Mouse (Mus musculus) lung, postnatal 14 days (tissue): ENCODE data around the gene Mtch2.
A peak's percentile ranks its signal among the peaks of the same experiment; 100 is the strongest.
"Not testable (repeated sequence)": the region's sequence is repeated elsewhere in the genome, so short reads cannot be mapped to it uniquely, and the experiment has no call there.

Source experiments
- DNase-seq: peaks from one replicate; pipeline ENCODE4 v3.0.0; 2021

Gene Mtch2

DNA sequence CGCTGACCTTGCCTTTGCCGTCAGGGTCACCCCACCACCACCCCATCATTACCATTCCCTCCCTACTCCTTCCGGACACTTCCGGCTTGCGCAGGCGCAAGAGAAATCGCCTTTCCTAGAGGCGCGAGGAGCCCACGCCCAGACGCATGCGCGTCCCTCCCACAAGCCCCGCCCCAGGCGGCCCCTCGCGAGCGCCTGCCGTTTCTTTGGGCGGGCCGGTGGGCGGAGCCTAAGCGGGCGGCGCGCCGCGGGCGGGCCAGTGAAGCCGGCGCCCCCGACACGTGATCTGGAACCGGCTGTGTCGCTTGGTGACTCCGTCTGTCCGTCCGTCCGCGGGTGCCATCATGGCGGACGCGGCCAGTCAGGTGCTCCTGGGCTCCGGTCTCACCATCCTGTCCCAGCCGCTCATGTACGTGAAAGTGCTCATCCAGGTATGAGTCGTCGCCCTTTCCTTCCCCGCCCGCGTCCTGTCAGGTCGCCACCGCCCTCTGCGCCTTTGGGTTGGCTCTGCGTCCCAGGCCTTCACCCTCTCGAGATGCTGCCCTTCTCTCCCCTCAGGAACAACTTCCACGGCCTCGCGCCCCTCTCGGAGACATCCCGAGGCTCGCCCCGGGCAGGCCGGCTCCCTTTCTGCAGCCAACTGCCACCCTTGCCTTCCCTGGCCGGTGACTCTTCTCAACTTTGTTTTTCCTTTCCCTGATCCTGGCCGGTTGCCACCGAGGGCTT is at the start of gene Mtch2:
TSS of gene Mtch2 (plus strand) at position 201 of the 726 bp plus-strand sequence.
- DNase-seq, result peak; percentile 99

DNA sequence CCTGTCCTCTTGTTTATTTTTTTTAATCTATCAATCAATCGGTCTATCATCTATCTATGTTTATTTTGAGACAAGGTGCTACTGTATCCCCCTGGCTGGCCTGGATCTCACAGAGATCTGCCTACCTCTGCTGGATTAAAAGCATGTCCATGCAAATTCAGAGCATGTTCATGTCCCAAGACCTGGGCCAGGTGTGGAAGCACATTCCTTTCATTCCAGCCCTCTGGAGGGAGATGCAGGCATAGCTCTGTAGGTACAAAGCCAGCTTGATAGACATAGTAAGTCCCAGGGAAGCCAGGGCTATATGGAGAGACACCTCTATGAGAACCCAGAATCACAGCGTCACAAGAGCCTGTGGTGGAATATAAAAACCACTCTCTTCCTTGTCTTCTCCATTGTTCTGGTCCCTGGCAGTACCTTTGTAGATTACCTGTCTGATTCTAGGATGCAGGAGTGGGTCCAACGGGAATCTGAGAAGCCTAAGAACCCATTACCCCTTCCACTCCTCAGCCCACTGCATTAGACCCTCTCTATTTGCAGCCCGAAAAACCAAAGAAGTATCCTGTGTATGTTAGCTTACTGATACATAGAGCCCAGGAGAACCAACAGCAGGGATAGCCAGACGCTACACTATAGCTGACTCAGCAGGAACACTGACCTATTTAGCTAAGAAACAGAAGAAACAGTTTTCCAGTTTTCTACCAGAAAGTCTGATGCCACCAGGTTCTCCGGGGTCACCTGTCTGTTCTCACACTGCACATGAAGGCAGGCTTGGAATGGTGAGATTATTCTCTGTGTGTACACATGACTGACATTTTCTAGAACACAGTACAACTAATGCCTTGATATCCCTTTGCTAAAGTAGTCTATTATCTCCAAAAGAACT is 38.5 kb upstream of the Mtch2 start:
- no peak for DNase-seq

DNA sequence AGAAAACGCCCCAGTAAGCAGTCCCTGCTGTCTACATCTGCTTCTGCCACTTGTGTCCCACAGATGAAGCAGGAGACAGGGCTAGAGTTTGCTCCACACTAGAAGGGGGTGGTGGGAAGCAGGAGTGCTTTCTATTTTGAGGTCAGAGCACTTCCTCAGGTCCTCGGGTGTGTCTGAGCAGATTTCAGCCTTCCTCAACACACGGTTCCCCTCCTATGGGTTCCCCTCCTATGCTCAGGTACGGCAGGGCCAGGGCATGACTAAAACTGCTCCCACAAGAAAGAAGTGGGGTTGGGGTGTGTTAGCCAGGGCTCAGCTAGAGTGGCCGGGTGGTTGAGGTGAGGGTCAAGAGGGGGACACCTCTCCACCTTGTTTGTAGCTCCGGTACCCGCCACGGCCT is 36.2 kb upstream of the Mtch2 start:
- no peak for DNase-seq

DNA sequence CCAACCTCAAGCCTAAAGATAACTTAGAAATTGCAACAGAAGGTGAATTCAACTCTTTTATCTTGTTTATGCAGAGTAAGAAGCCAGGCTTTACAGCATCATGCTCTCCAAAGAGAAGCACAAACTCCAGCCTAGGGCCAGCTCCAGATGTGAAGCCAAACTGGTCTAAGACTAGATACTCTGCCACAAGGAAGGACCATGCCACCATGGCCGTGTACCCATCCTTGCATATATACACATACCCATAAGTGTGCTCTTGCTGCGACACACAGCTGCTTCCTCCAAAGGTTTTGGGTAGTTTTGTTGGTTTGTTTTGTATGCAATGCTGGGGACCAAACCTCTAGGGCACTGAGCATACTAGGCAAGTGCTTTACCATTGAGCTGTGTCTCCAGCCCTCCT is 31.7 kb upstream of the Mtch2 start:
- DNase-seq, result no peak

DNA sequence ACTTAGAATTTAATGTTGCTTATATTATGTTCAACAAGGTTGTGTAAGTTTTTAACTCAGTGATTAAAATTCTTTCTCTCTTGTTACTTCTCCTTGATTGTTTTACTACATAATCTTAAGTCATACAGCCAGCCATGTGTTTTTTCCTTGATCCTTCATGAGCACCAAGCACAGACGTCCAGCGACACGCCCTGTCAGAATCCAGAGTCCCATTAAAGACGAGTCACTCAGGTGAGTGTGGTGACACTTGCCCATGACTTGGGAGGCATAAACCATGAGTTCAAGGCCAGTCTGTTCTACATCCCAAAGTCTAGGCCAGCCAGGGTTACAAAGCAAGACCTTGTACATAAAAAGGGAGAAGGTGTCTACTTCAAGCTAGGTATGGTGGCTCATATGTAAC is 30.8 kb upstream of the Mtch2 start:
- no peak for DNase-seq

DNA sequence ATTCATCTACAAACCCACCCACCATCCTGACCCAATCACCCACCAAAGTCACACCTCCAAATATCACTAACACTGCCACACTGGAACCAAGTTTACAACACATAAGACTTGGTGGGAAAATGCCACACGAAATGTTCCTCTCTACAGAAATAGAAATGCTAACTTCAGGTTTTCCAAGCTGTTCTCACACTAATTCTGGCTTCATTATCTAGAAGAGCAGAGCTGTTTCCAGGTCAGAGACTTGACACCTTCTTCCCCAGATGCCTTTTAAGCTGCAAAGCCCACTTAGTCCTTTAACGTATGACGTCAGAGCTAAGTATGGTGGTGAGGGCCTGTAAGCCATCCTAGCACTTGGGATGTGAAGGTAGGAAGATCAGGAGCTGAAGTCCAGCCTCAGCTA is 28.2 kb upstream of the Mtch2 start:
- no peak for DNase-seq

DNA sequence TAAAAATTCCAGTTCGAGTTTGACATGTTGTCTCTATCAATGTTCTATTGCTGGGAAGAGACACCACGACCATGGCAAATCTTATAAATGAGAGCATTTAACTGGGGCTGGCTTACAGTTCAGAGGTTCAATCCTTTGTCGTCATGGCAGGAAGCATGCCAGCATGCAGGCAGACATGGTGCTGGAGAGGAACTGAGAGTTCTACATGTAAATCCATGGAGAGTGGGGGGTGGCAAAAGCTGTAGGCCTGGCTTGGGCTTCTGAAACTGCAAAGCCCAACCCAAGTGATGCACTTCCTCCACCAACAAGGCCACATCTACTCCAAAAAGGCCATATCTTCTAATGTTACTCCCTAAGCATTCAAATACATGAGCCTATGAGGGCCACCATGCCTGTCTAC is 26.1 kb upstream of the Mtch2 start:
- no peak for DNase-seq

DNA sequence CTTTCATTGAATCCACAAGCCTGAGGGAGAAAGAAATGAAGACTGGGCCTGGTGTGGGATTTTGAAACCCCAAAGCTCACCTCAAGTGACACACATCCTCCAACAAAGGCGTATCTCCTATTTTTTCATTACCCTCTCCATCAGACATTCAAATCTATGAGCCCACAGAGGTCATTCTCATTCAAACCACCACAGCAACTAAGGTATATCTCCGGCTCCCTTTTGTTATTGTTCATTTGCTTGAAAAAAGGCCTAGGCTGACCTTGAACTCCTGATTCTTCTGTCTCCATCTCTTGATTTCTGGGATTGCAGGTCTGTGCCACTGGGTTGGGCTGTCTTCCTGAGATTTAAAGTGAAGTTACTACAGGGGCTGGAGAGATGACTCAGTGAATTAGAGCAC is 24.0 kb upstream of the Mtch2 start:
- DNase-seq, result no peak

DNA sequence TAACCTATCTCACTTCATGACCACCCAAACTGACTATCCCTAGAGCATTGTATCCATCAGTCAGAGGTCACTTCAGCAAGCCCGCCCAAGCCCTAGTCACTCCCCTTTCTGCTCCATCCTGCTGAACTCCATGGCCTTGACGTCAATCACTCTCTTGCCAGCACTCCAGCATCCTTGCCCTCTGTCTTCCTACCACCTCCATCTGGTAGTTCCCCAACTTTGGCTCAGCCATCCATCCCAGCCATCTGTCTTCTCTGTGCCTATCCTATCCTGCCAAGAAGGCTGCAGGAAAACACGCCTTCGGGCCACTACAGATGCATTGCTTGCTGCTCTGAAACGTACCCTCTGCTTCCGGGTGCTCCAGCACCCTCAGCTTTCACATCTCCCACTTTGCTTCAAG is 23.2 kb upstream of the Mtch2 start:
- DNase-seq, result no peak

DNA sequence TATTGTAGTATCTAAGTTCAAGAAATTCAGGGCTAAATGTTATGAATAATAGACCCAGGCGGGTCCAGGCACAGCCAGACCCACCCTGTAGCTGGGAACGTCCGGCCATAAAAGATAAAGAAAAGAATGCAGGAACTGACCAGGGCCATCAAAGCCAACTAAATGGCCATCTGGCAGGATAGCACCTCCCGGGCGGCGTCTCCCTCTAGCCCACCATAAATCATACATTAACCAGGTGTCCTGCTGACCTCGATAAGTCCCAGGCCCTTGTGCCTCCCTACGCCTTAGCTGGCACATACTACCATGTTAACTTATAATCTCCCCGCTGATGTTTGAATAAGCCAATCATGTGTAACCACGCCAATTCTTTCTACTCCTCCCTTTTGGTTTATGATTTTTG is 22.4 kb upstream of the Mtch2 start:
- not testable (repeated sequence) for DNase-seq

DNA sequence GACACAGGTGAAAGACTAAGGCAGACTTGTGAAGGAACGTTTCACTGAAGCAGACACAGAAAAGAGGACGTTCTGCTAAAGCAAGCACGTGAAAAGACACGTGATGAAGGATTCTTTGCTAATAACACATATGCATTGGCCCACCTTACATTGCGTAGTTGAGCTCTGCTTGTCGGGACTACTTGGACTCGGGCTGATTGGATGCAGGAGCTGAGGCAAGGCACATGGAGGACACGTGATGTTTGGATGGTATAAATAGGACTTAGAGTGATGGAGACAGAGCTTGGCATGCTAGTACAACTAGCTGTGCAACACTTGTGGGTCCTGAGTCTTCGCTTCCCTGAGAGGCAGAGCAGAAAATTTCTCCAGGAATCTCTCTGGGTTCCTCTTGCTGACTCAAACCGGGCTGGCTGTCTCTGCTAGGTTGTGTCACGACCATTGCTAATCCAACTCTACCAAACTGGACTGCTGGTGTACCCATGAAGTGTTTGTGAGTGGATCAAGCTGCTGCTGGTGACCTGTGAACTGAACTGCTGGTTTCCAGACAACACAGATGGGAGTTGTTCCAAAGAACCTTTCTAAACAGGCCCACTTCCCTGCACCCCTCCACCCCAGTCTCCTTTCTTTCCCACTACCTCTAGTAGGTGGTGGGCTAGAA is 21.3 kb upstream of the Mtch2 start:
- DNase-seq, result peak; percentile 35

DNA sequence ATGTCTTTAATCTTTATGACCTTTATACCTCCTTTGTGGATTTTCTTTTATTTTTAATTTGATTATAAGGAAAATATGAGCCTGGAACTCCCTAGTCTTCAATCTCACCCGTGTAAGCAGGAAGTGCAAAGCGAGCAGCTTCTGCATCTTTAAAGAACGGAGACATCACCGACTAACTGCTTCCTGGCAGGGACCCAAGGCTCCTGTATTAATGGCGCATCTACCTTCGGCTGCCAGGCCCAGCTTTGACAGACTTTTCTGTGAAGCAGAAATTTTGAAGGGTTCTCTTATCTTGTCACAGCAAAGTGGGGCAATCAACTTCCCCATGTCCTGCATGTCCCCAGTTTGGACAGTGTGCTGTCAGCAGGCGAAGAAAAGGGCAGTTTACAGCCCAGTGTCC is 18.2 kb upstream of the Mtch2 start:
- DNase-seq, result no peak

DNA sequence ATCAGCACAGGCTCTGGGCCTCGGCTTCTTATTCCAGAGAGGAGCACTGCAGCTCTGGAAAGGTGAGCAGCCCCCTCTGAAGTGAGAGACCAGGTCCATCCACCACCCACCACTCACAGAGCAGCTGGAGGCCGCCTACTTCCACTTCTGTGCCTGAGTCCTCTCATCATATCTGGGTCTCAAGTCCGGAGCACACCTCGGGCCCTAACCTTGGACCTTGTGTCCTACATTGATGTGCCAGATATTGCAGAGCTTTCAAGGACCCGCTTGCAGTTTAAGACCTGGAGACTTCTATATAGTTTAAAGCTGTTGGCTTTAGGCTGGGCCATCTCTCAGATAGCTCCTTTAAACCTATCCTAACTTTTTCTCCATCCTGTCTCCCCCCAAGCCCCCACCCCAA is 13.5 kb upstream of the Mtch2 start:
- no peak for DNase-seq

DNA sequence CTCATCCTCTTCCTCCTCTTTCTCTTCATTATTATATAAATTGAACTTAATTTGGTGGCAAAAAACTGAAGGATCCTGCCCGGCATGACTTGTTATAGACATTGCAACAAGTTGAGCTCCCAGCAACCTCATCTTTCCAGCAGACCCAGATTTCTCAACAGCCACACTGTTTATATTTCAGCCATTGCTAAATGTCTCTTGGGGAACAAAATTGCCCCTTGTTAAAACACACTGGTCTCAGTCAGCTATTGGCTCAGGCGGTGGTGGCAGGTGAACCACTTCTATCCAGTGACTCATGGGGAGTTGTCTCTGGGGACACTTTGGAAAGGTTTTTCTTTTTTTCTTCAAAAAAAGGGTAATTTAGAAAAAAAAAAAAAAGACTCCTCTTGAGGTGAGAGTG is 8.3 kb upstream of the Mtch2 start:
- no peak for DNase-seq

DNA sequence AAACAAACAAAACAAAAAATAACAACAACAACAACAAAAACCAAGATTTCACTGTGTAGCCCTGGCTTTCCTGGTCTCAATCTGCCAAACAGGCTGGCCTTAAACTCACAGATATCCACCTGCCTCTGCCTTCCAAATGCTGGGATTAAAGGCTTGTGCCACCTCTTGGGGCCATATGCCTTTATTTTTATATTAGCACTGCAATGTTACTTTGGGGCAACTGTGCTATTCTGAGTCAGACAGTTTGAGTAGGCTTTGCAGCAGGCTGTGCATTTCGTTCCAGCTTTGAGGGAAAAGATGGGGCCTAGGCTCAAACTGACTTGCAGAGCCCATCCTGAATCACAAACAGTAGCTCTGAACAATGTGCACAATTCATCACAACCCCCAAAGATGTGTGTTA is 3.3 kb upstream of the Mtch2 start:
- no peak for DNase-seq

DNA sequence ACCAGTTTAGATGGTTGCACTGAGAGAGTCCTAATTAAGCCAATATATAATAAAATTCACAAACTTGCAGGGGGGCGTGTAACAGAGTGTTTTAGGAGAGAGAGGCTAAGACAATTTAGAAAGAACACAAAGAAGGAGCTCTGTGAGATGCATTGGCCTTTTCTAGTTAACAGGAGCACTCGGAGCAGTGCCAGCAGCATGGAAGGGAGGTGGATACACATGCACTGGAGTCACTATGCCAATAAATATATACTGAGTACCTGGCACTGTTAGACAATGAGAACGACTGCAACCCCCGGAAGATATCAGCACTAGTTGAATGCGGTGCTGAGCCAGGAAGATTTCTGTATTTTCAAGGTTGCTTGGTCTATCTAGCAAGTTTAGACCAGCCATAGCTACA is 2.7 kb upstream of the Mtch2 start:
- no peak for DNase-seq

DNA sequence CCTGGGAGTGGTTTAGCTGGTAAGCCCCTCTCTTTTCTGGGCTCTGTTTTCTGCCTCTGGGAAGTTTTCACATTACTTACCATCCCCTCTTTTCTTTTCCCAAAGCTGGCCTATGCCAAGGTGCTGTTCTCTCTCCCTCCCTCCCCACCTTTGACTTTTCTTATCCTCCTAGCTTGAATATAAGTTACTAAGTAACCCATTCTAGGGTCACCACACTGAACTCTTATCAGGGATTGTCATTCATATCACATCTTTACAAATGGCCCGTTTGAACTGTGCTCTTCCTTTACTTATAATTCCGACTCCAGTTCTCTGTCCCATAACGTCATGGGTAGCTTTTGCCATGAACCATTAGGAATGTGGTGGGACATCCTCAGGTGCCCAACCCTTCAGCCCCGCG is 1.7 kb upstream of the Mtch2 start:
- DNase-seq, result no peak

DNA sequence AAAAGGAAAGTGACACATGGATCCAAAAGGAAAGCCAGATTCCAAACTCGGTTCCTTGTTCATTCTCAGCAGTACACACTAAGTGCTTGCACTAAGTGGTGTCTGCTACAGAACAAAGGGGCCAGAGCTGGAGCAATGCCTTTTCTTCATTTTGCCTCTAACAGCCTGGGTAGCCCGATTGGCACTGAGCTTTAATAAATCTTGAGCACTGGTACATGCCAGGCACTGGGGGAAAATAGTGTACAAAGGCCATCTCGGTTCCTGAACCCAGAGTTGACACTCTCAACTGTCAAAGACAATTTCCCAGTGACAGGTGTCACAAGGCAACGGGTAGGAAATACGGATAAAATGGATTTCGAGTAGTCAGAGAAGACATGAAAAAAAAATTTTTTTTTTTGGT is 784 bp upstream of the Mtch2 start:
- no peak for DNase-seq

DNA sequence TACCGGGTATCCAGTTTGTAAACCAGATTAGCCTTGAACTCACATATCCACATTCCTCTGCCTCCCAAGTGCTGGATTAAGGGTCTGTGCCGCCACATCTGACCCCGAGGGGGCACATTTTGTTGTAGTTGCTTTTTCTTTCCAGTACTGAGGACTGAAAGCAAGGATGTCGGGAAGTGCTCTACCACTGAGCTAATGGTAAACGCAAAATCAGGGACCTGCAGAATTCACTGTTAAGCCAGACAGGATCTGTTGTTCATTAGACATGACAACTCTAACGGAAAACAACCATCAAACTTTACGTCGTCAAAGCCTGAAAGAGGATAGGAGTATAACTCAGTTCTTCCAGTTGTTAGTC is 379 bp upstream of the Mtch2 start:
- DNase-seq, result no peak

DNA sequence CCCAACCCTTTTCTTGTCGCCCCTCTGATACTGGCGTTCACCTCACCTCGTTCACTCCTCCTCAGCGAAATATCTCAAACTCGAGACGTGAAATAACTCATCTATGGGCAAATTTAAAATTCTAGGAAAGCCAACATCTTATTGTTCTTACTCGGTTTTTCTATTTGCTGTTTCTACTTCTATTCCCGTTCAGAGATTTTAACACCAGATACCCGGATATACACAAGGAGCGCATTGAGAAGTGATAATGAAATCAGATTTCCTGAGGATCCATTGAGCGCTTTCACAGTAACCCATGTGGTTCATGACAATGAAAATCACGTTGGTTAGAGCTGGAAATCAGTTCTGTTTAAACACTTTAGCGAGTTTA is 711 bp downstream of the Mtch2 start:
- no peak for DNase-seq

DNA sequence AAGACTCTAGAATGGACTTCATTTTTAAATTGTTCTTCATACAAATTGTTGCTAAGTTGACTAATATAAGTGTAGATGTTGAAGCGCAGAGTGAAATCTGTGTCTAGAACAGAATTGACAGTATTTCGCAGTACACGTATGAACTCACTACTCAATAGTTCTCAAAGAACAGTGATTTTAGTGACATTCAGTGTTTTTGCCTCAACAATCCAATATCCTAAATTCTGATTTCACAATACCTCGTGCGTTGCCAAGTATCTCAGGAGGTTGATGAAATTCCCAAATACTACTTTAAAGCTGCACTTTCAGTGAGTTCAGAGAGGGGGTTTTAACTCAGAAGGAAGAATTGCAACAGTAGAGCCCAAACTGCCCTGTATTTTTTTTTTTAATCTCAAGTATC is 1.4 kb downstream of the Mtch2 start:
- peak; percentile 29 for DNase-seq

DNA sequence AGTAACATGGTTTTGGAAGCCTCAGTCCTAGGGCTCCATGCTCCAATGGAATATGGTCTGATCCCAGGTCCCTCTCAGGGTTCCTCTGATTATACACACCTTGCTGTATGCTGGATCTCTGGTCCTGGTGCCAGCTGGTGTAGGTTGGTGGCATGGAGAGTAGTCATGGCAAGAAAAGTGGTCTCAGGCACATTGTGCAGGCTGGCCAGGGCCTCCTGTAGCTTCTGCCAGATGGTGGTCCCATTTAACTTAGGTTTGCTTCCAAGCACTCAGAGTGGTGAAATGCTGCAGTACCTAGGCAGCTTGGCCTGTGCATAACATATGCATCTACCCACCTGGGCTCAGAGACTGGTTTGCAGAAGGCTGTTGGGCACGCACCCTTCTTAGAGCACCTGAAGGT is 3.4 kb downstream of the Mtch2 start:
- no peak for DNase-seq

DNA sequence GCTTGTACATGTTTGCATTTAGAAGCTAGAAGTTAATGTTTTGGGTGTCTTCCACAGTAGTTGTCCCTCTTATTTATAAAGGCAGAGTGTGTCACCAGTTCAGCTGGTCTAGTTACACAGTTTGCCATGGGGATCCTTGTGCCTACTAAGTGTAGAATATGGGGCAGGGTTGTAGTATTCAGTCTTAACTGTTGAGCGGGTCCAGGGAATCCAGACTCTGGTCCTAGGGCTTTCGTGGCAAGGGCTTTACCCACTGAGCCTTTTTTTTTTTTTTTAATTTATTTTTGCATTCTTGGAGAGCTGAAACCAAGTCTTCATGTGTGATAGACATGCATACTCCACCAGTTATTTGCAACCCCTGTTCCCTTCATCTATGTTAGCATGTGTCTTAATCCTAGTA is 14.5 kb downstream of the Mtch2 start:
- no peak for DNase-seq

DNA sequence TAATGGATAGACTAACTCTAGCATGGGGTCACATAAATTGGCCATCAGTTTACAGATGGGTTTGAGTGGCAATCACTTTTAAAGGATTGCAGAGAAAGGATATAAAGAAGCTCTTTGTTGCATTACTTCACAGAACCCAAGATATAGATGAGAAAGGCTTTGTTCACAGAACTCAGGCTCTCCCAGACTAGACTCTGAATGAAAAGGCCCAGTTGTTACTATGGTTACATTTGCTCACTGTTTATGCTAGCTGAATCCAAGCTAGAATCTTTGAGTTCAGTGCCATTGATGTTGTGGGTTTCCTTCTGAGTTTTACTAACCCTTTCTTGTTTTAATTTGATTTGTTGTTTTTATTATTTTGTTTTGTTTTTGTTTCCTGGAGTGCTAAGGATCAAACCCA is 17.2 kb downstream of the Mtch2 start:
- DNase-seq, result no peak
